Mouse (Mus musculus): ENCODE measurements around the gene Selenop.
"Not testable (repeated sequence)": the region's sequence is repeated elsewhere in the genome, so short reads cannot be mapped to it uniquely, and the experiment has no call there.

Selenop gene

DNA sequence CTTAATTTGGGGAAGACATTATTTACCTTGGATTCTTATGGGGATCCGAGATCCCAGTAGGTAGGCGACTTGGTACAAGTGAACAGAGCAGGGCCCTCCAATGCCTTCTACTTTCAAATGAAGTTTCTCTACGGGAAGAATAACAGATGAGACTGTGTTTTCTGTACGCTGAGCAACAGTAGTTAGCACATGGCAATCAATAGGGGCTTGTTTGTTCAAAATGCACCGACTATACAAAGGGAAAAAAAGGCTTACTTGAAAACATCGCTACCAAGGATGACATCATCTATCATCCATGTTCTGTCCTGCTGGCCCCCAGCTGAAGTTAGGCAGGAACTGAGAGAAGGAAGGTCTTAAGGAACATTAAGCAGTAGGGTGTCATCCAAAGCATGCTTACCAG lies at the start of gene Selenop:
Selenop (plus strand) TSS at position 301 of the 400 bp plus-strand sequence.
- DNase-seq, result no peak

GRCm38 (mm10) chr15:3218668-3219067 lies 49.7 kb upstream of the Selenop start:
- DNase-seq, result not testable (repeated sequence)

GRCm38 (mm10) chr15:3222803-3223437 lies 45.4 kb upstream of the Selenop start:
- DNase-seq, result no peak

GRCm38 (mm10) chr15:3226573-3226972 lies 41.8 kb upstream of the Selenop start:
- no peak for DNase-seq

GRCm38 (mm10) chr15:3228185-3228584 lies 40.2 kb upstream of the Selenop start:
- no peak for DNase-seq

DNA sequence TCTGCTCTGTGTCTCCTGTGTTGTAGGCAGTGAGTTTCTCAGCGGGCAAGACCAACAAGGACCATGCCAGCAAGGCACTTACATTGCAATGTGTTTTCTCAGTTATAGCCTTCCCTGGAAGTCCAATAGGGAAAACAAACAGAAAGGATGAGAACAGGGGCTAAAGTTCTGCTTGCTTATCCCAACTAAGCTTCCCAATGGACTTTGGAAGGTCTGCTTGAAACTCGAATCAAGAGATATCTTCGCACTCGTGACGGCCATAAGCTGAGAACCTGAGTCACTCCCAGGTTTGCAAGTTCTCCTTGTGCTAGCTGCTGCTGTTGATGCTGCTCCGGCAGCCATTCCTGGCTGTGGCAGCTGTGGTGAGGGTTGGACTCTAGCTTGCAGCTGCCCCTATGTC lies 39.4 kb upstream of the Selenop start:
- no peak for DNase-seq

- DNase-seq, result no peak
Measured at GRCm38 (mm10) chr15:3231004-3231403, 37.3 kb upstream of the Selenop start.

DNA sequence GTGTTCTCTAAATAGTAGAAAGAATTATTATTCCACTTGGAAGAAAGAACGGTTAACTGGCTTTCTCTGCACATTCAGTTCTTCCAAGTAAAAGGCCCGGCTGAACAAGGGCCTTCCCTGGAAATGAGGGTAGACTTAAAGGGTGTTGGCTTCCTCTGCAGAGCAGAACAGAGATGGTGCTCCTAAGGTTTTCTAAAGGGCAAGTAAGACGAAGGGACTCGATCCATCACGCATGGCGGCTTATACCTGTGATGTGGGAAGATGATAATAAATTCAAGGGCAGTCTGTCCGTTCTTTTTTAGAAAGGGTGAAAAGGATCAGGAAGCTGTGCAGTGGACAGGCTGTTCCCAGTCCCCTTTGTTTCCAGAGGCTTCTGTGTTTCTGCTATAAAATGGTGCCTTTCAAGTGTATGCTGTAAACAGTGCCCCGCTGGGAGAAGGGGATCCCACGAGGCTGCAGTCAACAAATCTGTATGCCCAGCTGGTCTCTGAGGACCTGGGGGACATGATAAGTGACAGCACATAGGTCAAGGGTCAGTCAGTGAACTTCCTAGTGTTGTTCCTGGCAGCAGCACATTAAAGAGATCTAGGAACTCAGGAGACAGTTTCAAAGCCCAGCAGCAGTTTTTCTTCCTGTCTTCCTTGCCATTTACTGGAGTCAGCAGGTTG lies 36.0 kb upstream of the Selenop start:
- no peak for DNase-seq

DNA sequence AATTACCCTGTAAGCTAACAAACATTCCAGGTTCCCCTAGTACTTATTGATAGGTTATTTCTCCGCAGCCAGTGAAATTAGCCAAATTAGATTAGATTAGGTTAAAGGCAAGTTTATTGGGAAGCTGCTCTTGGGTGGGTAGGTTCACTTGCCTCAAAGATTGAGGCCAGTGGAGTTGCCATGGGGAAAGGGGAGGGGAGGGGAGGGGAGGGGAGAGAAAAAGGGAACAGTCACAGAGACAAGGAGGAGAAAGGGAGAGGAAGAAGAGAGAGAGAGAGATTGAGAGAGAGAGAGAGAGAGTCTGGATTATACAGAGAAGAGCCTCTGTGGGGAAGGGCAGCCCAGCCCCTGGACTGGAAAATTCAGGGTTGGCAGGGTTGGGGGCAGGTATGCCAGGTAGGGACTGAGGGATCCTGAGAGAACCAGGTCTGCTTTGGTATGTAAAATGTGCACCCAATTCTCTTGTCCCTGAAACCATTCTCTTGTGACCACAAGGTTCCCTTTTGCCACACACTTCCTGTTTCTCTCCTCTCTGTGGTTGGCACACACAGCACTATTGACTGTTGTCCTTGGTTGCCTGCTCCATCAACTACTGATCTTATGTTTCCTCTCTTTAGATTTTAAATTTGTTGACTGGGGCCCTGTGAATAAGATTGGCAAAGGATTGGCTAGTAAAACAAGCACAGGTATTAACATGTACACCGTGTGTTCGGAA lies 34.4 kb upstream of the Selenop start:
- DNase-seq, result no peak

- no peak for DNase-seq
Measured at GRCm38 (mm10) chr15:3236338-3236737, 32.0 kb upstream of the Selenop start.

- no peak for DNase-seq
Measured at GRCm38 (mm10) chr15:3237963-3238362, 30.4 kb upstream of the Selenop start.

- DNase-seq, result not testable (repeated sequence)
Measured at GRCm38 (mm10) chr15:3245036-3245435, 23.3 kb upstream of the Selenop start.

GRCm38 (mm10) chr15:3250620-3251019 lies 17.7 kb upstream of the Selenop start:
- DNase-seq, result no peak

DNA sequence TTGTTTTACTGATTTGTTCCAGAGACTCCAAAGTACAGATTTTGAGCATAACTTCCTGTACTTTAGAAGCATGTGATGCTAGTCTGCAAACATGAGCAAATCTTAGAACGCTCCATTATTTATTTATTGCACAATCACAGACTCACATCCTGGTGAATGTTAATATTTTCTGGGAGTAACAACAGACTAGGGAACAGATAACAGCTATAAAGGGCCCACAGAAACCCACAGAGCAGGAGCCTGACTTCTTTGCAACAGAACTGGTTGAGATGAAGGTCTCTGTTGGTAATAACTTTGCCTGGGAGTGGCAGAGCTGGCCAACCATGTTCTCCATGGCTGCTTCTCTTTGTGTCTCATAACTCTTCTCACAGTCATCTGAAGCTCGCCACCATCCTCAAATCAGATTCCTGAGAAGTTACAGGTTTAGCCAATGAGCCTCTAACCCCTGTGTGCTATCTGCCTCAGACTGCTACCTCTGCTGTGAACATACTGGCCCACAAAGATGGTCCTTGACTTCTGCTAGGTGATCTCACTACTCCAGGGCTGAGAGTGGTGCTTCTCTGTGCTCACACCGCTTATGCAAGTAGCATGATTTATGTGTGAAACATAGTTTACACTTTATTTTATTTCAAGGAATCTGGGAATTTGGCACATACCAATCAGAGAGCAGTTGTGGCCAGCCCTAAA lies 17.2 kb upstream of the Selenop start:
- no peak for DNase-seq

- DNase-seq, result no peak
Measured at GRCm38 (mm10) chr15:3251718-3252067, 16.7 kb upstream of the Selenop start.

- no peak for DNase-seq
Measured at GRCm38 (mm10) chr15:3259025-3259424, 9.3 kb upstream of the Selenop start.

- no peak for DNase-seq
Measured at GRCm38 (mm10) chr15:3260309-3260708, 8.0 kb upstream of the Selenop start.

GRCm38 (mm10) chr15:3262883-3263282 lies 5.5 kb upstream of the Selenop start:
- DNase-seq, result no peak

- DNase-seq, result no peak
Measured at GRCm38 (mm10) chr15:3264293-3264692, 4.1 kb upstream of the Selenop start.

DNA sequence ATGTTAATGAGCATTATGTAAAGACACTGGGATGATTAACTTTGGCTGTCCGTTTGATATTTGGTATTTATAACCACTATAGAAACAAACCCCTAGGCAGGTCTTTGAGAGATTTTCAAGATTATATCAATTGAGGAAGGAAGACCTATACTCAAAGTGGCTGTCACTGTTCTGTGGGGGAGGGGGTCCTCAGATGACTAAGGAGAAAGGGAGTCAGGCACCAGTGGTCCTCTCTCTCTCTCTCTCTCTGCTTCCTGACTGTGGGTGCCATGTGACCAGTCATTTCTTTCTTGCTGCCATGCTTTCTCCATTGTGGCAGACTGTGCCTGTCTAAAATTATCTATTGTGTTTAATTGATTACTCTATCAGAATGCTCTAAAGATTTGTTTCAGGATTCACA lies 3.5 kb upstream of the Selenop start:
- DNase-seq, result no peak

DNA sequence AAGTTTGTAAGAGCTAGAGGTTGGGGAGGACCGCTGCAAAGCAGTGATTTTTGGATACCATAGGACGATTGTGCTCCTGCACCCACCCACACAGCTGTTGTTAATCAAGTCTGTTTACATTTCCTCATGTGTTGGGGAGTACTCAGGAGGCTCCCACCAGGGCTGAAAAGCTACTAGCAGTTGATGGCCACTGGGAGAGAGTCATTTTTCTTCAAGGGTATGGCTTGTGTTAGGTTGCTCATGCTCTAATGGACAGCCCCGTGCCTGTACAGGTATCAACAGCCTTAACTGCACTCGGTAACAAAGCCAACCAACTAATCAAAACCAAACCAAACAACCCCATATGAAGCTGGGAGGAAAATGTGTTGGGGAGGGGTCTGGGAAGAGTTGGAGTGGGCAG lies 1.1 kb downstream of the Selenop start:
- DNase-seq, result no peak

DNA sequence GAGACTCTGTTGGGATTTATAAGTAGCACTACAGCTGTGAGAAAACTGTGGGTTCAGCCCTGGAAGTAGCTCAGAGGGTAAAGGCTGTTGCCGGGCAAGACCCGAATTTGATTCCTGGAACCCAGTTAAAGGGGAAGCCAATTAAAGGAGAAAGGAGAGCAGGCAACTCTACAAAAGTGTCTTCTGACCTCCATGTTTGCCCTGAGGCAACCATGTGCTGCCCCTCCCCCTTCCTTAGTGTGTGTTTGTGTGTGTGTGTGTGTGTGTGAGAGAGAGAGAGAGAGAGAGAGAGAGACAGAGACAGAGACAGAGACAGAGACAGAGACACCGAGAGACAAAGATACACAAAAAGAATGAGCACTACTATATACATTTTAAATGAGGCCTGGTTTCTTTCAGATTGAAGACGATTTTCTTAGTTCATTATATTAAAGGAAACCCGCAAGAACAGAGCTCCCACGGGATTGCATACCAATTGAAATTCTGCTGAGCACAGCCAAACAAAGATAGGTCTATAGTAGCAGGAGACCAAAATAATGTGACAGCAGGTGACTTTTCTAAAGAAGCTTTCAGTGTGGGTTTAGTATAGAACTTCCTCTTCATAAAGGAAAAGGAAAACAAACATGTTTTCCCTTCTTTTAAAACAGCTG lies 1.8 kb downstream of the Selenop start:
- DNase-seq, result no peak

DNA sequence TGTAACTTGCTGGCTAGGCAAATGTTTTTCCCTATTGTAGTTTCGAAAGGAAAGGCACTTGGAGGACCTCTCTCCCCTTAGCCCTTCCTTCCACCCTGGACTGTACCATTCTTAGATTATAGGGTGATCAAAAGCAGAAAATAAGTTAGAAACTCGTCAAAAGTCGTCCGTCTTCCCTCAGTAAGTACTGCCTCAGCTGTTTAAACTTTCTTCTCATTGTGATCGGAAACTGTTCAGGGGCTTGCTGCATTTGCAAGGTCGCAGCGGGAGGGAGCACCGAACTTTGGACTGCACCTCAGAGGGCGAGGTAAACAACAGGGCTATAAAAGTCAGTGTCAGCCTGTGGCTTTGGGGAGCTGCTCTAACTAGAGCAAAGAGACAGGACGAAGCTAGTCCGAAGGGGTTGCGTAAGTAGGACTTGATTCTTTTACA lies 2.3 kb downstream of the Selenop start:
- peak; percentile 9 to 15 for DNase-seq

Measured in cerebellum, postnatal 36 days (tissue).